Mouse (Mus musculus) midbrain, embryonic 16.5 days (tissue): ENCODE data around the gene Adgrl2. TPM values are rescaled to one million over a fixed set of nuclear protein-coding genes. Genes with fewer than 3 reads are reported as not detected.

Source experiments
- ATAC-seq: fragments of 200-750 bp; cut with Nextera tagmentation; 2 replicates; pipeline ENCODE4 v1.8.0; 2017; ENCODE audit warnings: moderate TSS enrichment
- H3K27ac ChIP-seq: fragments of 300-500 bp; sonication (generic); 2 replicates; pipeline ENCODE4 v1.5.1; 2014; ENCODE audit warnings: mild to moderate bottlenecking, low read length, mixed read lengths
- H3K27me3 ChIP-seq: fragments of 300-500 bp; sonication (generic); 2 replicates; pipeline ENCODE4 v1.6.1; 2014; ENCODE audit warnings: low read depth, low read length, mixed read lengths; ENCODE audit not compliant: control insufficient read depth, insufficient read depth
- H3K36me3 ChIP-seq: fragments of 300-500 bp; sonication (generic); 2 replicates; pipeline ENCODE4 v1.6.1; 2014; ENCODE audit warnings: mild to moderate bottlenecking, low read length, moderate library complexity, mixed read lengths; ENCODE audit not compliant: control insufficient read depth, insufficient read depth
- H3K4me1 ChIP-seq: fragments of 300-500 bp; sonication (generic); 2 replicates; pipeline ENCODE4 v1.6.1; 2014; ENCODE audit warnings: mild to moderate bottlenecking, low read length, mixed read lengths; ENCODE audit not compliant: control insufficient read depth, insufficient read depth
- H3K4me2 ChIP-seq: fragments of 300-500 bp; sonication (generic); 2 replicates; pipeline ENCODE4 v1.6.1; 2014; ENCODE audit warnings: mild to moderate bottlenecking, low read length, mixed read lengths
- H3K4me3 ChIP-seq: fragments of 300-500 bp; sonication (generic); 2 replicates; pipeline ENCODE4 v1.5.1; 2014; ENCODE audit warnings: low read depth, mild to moderate bottlenecking, low read length, moderate library complexity, mixed read lengths
- H3K9ac ChIP-seq: fragments of 300-500 bp; sonication (generic); 2 replicates; pipeline ENCODE4 v1.6.1; 2014; ENCODE audit warnings: low read depth, low read length, mixed read lengths
- H3K9me3 ChIP-seq: fragments of 300-500 bp; sonication (generic); replicated peaks from 2 replicates; pipeline ENCODE4 v1.6.1; 2014; ENCODE audit warnings: mild to moderate bottlenecking, low read length, mixed read lengths; ENCODE audit not compliant: control insufficient read depth, poor library complexity, severe bottlenecking
- WGBS: fragments of 180-500 bp; shearing (Covaris S2); extraction: QIAGEN DNeasy Blood & Tissue Kit; methylation state at CpG from one replicate; pipeline ENCODE4 v1.1.7; 2014; 5-methylcytosine and 5-hydroxymethylcytosine counted together
- polyA plus RNA-seq: library from polyadenylated mRNA; unstranded; fragments of >200 nt; fragmentation: Nextera tagmentation; extraction: Ambion mirVana; gene quantifications from 2 replicates; pipeline ENCODE4 v1.2.1, GENCODE M21; 2015

The Adgrl2 gene
- polyA plus RNA-seq, 1 experiment from 2014 or later: 119 TPM

GRCm38 (mm10) chr3:148989818-148990530 lies 381 bp downstream of the Adgrl2 start:
- peak overlapping the region; percentile 90 for H3K4me3 ChIP-seq
- peak overlapping the region; percentile 58 for H3K4me2 ChIP-seq
- H3K27me3 ChIP-seq: no peaks in the 10 kb centered on the region
- under 1% methylated on average over 39 of the region's 68 CpGs for WGBS
- peaks cover 8% of the 10 kb centered on the region for H3K4me1 ChIP-seq
- peak overlapping the region; percentile 98 for H3K27ac ChIP-seq
- peak overlapping the region; percentile 88 for H3K9ac ChIP-seq
- no peaks in the 10 kb centered on the region for H3K36me3 ChIP-seq
- ATAC-seq: peak; percentile 76
- H3K9me3 ChIP-seq: no peaks in the 10 kb centered on the region

GRCm38 (mm10) chr3:148988996-148989817 lies 1.1 kb downstream of the Adgrl2 start:
- Histone ChIP-seq H3K27ac (peak overlapping the region; percentile 98), H3K9me3 (no peaks in the 10 kb centered on the region), H3K9ac (peak overlapping the region; percentile 88), H3K4me3 (peak overlapping the region; percentile 90), H3K36me3 (no peaks in the 10 kb centered on the region), H3K4me1 (peaks cover 11% of the 10 kb centered on the region), H3K4me2 (peak overlapping the region; percentile 58), H3K27me3 (no peaks in the 10 kb centered on the region)
- peak; percentile 90 for ATAC-seq
- WGBS: under 1% methylated on average over 70 of the region's 75 CpGs

- peak overlapping the region; percentile 88 for H3K9ac ChIP-seq
- peak overlapping the region; percentile 90 for H3K4me3 ChIP-seq
- peak overlapping the region; percentile 58 for H3K4me2 ChIP-seq
- no peaks in the 10 kb centered on the region for H3K36me3 ChIP-seq
- H3K9me3 ChIP-seq: no peaks in the 10 kb centered on the region
- H3K4me1 ChIP-seq: peaks cover 15% of the 10 kb centered on the region
- H3K27me3 ChIP-seq: no peaks in the 10 kb centered on the region
- under 1% methylated on average over 69 of the region's 84 CpGs for WGBS
- peak overlapping the region; percentile 98 for H3K27ac ChIP-seq
- peak; percentile 11 for ATAC-seq
These were observed 1.9 kb downstream of the Adgrl2 start for GRCm38 (mm10) chr3:148988293-148988995.

- peak overlapping the region; percentile 88 for H3K9ac ChIP-seq
- WGBS: under 1% methylated on average over 42 of the region's 45 CpGs
- H3K27ac ChIP-seq: peak overlapping the region; percentile 98
- no peaks in the 10 kb centered on the region for H3K27me3 ChIP-seq
- peak overlapping the region; percentile 90 for H3K4me3 ChIP-seq
- ATAC-seq: peak; percentile 68
- no peaks in the 10 kb centered on the region for H3K36me3 ChIP-seq
- no peaks in the 10 kb centered on the region for H3K9me3 ChIP-seq
- peak overlapping the region; percentile 58 for H3K4me2 ChIP-seq
- peaks cover 15% of the 10 kb centered on the region for H3K4me1 ChIP-seq
These were observed 2.6 kb downstream of the Adgrl2 start for GRCm38 (mm10) chr3:148987591-148988292.

GRCm38 (mm10) chr3:148986894-148987590 lies 3.3 kb downstream of the Adgrl2 start:
- H3K36me3 ChIP-seq: no peaks in the 10 kb centered on the region
- H3K27ac ChIP-seq: peak overlapping the region; percentile 98
- H3K27me3 ChIP-seq: no peaks in the 10 kb centered on the region
- peak overlapping the region; percentile 90 for H3K4me3 ChIP-seq
- peak overlapping the region; percentile 58 for H3K4me2 ChIP-seq
- under 1% methylated on average over 27 of the region's 27 CpGs for WGBS
- no peak for ATAC-seq
- no peaks in the 10 kb centered on the region for H3K9me3 ChIP-seq
- H3K4me1 ChIP-seq: peaks cover 15% of the 10 kb centered on the region
- peak overlapping the region; percentile 88 for H3K9ac ChIP-seq

GRCm38 (mm10) chr3:148986296-148986893 lies 4.0 kb downstream of the Adgrl2 start:
- no peaks in the 10 kb centered on the region for H3K27me3 ChIP-seq
- peak overlapping the region; percentile 88 for H3K9ac ChIP-seq

GRCm38 (mm10) chr3:148984326-148984725 lies 6.0 kb downstream of the Adgrl2 start:
- no peak for ATAC-seq
- Histone ChIP-seq H3K9me3 (no peaks in the 10 kb centered on the region), H3K4me2 (peak overlapping the region; percentile 27), H3K4me3 (peak overlapping the region; percentile 15; the same call in 1 of the 2 replicates), H3K9ac (0 out of 2 replicates have a peak overlapping the region, but pooled peaks have one; percentile 1), H3K27me3 (no peaks in the 10 kb centered on the region), H3K4me1 (peaks cover 21% of the 10 kb centered on the region), H3K36me3 (no peaks in the 10 kb centered on the region), H3K27ac (no peak overlapping the region)
- 42% methylated on average over 6 of the region's 6 CpGs for WGBS

More at GRCm38 (mm10) chr3:148986296-148986893, 4.0 kb downstream of the Adgrl2 start:
- no peaks in the 10 kb centered on the region for H3K9me3 ChIP-seq
- H3K27ac ChIP-seq: peak overlapping the region; percentile 98
- no peaks in the 10 kb centered on the region for H3K36me3 ChIP-seq
- peaks cover 20% of the 10 kb centered on the region for H3K4me1 ChIP-seq
- WGBS: under 1% methylated on average over 17 of the region's 17 CpGs
- H3K4me3 ChIP-seq: peak overlapping the region; percentile 90
- H3K4me2 ChIP-seq: peak overlapping the region; percentile 58
- no peak for ATAC-seq
